Mouse (Mus musculus) heart, adult 2 months (tissue): Measurements from ENCODE around the gene Nfkb2. TPM values are rescaled to one million over a fixed set of nuclear protein-coding genes. Genes with fewer than 3 reads are reported as not detected.

Source experiments
- DNase-seq, 2 experiments: peaks; one replicate each; pipeline ENCODE4 v3.0.0; 2021
- H3K27ac ChIP-seq: fragments of 200-600 bp; 2 replicates; pipeline ENCODE4 v1.8.1; 2022
- H3K27me3 ChIP-seq: fragments of 200-500 bp; 2 replicates; pipeline ENCODE4 v1.6.1; 2012; ENCODE audit warnings: mild to moderate bottlenecking, low read length, inconsistent platforms, mixed read lengths; ENCODE audit not compliant: control insufficient read depth, insufficient read depth
- H3K36me3 ChIP-seq: fragments of 200-500 bp; 2 replicates; pipeline ENCODE4 v1.6.1; 2012; ENCODE audit warnings: low read length, inconsistent platforms; ENCODE audit not compliant: control insufficient read depth, insufficient read depth
- H3K4me1 ChIP-seq: fragments of 200-500 bp; 2 replicates; pipeline ENCODE4 v1.6.1; 2011; ENCODE audit warnings: low read length; ENCODE audit not compliant: control insufficient read depth, insufficient read depth
- H3K4me3 ChIP-seq: fragments of 200-600 bp; 2 replicates; pipeline ENCODE4 v1.8.1; 2022
- H3K79me2 ChIP-seq: fragments of 200-500 bp; replicated peaks from 2 replicates; pipeline ENCODE4 v1.6.1; 2012; ENCODE audit warnings: mild to moderate bottlenecking, inconsistent platforms, low read length, moderate library complexity, mixed read lengths; ENCODE audit not compliant: control insufficient read depth, insufficient read depth
- H3K9ac ChIP-seq: fragments of 200-500 bp; 2 replicates; pipeline ENCODE4 v1.6.1; 2012; ENCODE audit warnings: low read depth, mild to moderate bottlenecking, control low read depth, inconsistent platforms, low read length, mixed read lengths
- CTCF ChIP-seq: fragments of 200-600 bp; IDR thresholded peaks from 2 replicates; pipeline ENCODE4 v1.8.1; 2022; ENCODE audit warnings: antibody characterized with exemption, mild to moderate bottlenecking, moderate library complexity
- EP300 ChIP-seq: fragments of 200-500 bp; IDR thresholded peaks from 2 replicates; pipeline ENCODE4 v1.6.1; 2011; ENCODE audit warnings: low read depth, low read length, control low read depth; ENCODE audit not compliant: insufficient read depth
- POLR2A ChIP-seq: fragments of 200-500 bp; IDR thresholded peaks from 2 replicates; pipeline ENCODE4 v1.6.1; 2011; ENCODE audit warnings: mild to moderate bottlenecking, low read depth, low read length, control low read depth; ENCODE audit not compliant: insufficient read depth
- WGBS: fragments of 180-500 bp; shearing (Covaris S2); methylation state at CpG from one replicate; pipeline ENCODE4 v1.1.7; 2018; 5-methylcytosine and 5-hydroxymethylcytosine counted together
- intact Hi-C: fragments of 180-260 bp; cut with DNase I; formaldehyde crosslinking; loops from one replicate; pipeline ENCODE4 v1.15.1; 2025
- polyA plus RNA-seq: library from polyadenylated mRNA; depleted of rRNA; stranded (reverse); fragments of >200 nt; gene quantifications from 2 replicates; pipeline ENCODE4 v1.2.3, GENCODE M21; 2012
- total RNA-seq, 2 experiments: library from RNA; stranded (reverse); gene quantifications; 2 replicates each; pipeline ENCODE4 v1.2.3; 2021

The Nfkb2 gene
- total and polyA plus RNA-seq, 3 experiments, result 18.3 to 22.1 (median 20.4) TPM

DNA sequence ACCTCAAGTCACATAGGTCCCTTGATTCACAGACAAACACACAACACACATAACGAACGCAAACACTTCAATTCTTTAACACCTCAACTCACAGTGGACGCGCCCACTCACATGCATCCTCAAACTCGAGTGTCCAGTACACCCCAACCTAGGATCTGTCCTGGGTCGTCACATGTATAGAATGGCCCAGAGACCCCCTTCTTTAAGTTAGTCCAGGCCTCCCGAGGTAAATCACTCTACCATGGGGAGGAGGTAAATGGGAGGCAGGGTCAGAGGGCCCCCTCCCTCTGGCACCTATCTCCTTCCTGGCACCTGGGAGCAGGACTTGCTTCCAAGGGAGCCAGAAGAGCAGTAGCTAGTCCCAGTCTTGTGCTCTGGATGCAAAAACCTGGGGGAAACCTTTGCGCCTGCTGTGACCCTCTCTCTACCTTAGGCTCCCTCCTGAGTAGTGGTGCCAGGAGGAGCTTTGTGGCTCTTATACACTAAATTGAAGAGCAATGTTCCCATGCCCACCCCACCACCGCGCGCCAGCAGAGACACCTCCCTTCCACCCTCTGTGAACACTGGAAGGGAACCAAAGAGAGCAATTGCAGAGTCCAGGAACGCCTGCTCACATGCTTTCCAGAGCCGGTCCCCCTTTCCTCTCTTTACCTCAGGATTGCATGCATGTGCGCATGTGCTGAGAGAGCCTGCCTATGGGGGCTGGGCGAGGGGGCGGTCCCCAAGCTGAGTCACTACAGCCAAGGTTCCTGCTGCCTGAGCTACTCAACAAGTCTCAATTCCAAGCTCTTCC, 14.7 kb downstream of the Nfkb2 start:
- WGBS, result 11% methylated on average over 16 of the region's 16 CpGs
- peak; percentile 52 to 59 for DNase-seq
- no peak for TF ChIP-seq EP300
- no peak for TF ChIP-seq CTCF
- TF ChIP-seq POLR2A, result no peak
- Histone ChIP-seq H3K9ac (no peak overlapping the region), H3K36me3 (no peaks in the 10 kb centered on the region), H3K27me3 (peaks cover 27% of the 10 kb centered on the region), H3K27ac (no peak overlapping the region), H3K79me2 (no peaks in the 10 kb centered on the region), H3K4me3 (no peak overlapping the region), H3K4me1 (peaks cover 2% of the 10 kb centered on the region; the same call in 1 of the 2 replicates)
- intact Hi-C loops, result no loop called here

DNA sequence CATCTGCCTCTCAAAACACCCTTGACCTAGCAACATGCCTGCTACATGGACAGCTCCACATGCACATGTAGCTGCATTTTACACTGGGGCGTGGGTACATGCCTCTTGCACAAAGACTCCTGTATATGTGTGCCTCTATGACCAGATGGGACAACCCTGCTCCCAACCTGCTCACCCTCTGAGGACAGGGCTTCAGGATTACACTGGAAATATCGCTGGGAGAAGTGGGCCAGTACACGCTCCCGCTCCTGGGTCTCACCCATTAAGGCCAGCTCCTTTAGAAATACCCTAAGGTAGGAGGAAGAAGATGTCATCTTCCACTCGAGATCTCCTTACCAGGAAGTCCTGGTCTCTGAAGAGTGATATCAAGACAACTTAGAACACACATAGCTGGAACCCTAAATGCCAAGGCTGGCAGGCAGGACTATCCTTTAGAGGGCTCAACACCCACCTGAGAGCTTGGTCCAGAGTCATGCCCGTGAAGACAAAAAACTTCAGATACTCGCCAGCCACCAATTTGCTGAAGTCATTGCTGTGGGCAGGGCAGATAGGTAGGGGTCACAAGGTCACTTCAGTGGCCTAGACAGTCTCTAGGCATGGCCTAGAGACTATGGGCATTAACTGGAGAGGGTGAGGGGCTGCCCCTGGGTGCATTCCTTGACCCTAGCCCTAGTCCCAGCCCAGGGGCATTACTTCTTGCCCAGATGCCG, 16.1 kb downstream of the Nfkb2 start:
- Histone ChIP-seq H3K4me3 (no peak overlapping the region), H3K27ac (no peak overlapping the region), H3K4me1 (peaks cover 2% of the 10 kb centered on the region; the same call in 1 of the 2 replicates), H3K27me3 (peaks cover 27% of the 10 kb centered on the region), H3K36me3 (no peaks in the 10 kb centered on the region), H3K9ac (no peak overlapping the region), H3K79me2 (no peaks in the 10 kb centered on the region)
- intact Hi-C loops, result no loop called here
- no peak for TF ChIP-seq POLR2A
- no peak for TF ChIP-seq EP300
- TF ChIP-seq CTCF, result no peak
- 75% methylated on average over 8 of the region's 8 CpGs for WGBS
- peak; percentile 1 to 14 for DNase-seq

DNA sequence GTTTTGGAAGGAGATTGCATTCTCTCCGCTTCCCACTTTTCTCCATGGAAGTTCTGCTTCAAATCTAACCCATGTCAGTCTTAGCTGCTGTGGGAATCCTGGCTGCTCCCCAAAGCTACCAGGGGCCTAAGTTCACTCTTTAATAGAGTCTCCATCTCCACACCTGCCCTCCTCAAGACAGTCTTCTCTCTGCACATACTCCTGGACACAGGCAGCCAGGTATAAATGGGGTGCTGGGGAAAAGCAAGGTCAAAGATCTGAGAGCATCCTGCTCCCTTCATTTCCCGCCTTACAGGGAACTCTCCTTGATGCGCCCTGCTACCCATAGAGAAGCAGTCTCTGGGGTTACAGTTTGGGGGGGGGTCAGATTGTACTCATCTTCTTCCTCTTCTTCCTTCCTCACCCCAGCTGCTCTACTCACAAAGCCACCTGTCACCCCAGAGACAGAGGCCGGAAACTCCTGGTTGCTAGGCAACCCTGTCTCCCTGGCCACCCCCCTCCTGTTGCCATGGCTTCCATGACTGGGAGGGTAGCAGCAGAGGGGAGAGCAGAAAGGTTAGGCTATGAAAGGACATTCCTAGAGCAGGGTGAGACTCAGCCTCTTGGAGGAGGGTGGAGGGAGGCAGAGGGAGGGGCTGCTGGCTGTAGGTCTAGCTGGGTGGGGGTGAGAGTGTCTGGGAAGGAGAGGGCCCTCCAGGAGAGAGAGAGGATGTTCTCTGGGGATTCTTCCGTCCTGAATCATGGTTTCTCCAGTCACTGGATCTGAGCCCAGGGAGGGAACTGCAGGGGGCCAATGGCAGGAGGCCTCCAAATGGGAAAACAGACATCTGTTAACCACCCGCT, 17.2 kb downstream of the Nfkb2 start:
- Histone ChIP-seq H3K4me3 (no peak overlapping the region), H3K27ac (no peak overlapping the region), H3K27me3 (peaks cover 21% of the 10 kb centered on the region), H3K36me3 (no peaks in the 10 kb centered on the region), H3K79me2 (no peaks in the 10 kb centered on the region), H3K9ac (no peak overlapping the region), H3K4me1 (peaks cover 2% of the 10 kb centered on the region; the same call in 1 of the 2 replicates)
- no peak for TF ChIP-seq EP300
- no peak for TF ChIP-seq CTCF
- TF ChIP-seq POLR2A, result no peak
- DNase-seq, result peak in 1 of 2 experiments; percentile 14
- intact Hi-C loops, result no loop called here
- 35% methylated on average over 6 of the region's 6 CpGs for WGBS

DNA sequence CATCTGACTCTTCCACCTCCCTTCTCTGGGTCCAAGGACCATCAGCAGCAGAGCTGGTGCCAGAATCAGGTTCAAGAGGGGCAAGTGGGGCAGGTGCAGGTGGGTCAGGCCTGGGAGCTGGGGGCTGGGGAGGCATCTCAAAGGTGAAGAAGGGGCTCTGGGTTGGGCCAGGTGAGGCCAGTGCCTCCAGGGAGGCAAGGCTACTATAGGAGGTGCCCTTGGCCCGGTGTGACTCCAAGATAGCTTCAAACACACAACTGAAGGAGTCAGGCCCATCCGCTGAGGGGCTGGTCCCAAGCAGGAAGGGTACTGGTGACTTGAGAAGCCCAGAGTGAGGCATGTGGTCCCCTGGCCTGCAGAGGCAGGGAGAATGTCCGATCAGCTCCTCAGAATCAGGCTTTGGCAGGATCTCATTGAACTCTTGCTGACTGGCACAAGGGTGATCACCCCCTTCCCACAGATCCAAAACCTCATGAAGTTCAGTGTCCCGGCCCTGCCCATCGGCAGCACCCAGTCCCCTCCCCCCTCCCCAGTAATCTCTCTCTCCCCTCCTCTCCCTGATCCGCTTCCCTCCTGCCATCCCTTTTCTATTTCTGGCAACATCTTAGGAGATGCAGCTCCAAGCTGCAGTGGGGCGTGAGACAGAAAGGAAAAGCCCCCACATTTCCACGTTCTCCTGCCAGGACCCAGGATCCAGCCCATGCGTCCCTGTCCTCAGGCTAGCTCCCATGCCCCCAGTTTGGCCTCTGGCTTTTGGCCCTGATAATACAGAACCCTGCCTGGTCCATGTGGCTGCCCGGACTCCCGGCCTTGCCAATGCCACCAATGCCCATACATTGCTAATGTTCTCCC, 18.2 kb downstream of the Nfkb2 start:
- H3K79me2 ChIP-seq, result no peaks in the 10 kb centered on the region
- no peak overlapping the region for H3K27ac ChIP-seq
- 50% methylated on average over 11 of the region's 11 CpGs for WGBS
- no peak for DNase-seq
- H3K4me3 ChIP-seq, result no peak overlapping the region
- no peaks in the 10 kb centered on the region for H3K36me3 ChIP-seq
- no peak overlapping the region for H3K9ac ChIP-seq
- H3K4me1 ChIP-seq, result peaks cover 4% of the 10 kb centered on the region
- H3K27me3 ChIP-seq, result peaks cover 14% of the 10 kb centered on the region
- intact Hi-C loops, result no loop called here
- TF ChIP-seq POLR2A (no peak), CTCF (no peak), EP300 (no peak)

DNA sequence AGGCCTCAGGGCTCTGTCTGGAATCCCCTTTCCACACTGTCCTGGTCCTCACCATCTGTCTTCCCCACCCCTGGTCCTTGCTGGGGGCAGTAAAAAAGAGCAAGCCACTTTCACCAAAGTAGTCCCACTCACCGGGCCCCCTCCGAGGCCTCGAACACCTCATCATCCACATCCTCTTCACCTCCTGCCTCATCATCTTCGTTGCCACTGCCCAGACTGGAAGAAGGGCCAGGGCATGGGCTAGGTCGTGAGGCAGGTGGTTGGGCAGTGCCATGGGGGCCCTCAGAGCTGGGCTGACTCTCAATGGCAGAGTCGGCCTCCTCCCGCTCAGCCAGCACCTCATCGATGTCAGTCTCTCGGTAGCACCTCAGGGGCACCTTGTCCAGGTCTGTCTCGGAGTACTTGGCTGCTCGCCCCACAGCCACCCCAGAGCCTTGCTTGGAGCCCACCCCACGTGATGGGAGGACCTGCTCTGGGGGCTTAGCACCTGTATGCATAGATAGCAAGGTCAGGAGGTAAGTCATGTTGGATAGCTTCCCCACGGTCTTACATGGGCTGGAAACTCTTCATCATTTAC, 19.0 kb downstream of the Nfkb2 start:
- TF ChIP-seq EP300, result no peak
- no peak for TF ChIP-seq CTCF
- TF ChIP-seq POLR2A, result no peak
- intact Hi-C loops, result no loop called here
- WGBS, result 67% methylated on average over 13 of the region's 13 CpGs

More for the DNA sequence above, 19.0 kb downstream of the Nfkb2 start:
- peaks cover 6% of the 10 kb centered on the region for H3K4me1 ChIP-seq
- no peaks in the 10 kb centered on the region for H3K36me3 ChIP-seq
- H3K4me3 ChIP-seq, result no peak overlapping the region
- no peak for DNase-seq
- no peak overlapping the region for H3K27ac ChIP-seq
- H3K9ac ChIP-seq, result no peak overlapping the region
- peaks cover 10% of the 10 kb centered on the region for H3K27me3 ChIP-seq
- H3K79me2 ChIP-seq, result no peaks in the 10 kb centered on the region
